Mouse (Mus musculus): ENCODE results near the gene Ppp1r14a. TPM values are rescaled to one million over a fixed set of nuclear protein-coding genes. Genes with fewer than 3 reads are reported as not detected.

Gene Ppp1r14a
- polyA plus RNA-seq, 1 experiment from 2014 or later = 59.7 TPM

- peak overlapping the region; percentile 65 for H3K9ac ChIP-seq (ENCODE audit: low read length)
- peak overlapping the region; percentile 53 for H3K4me3 ChIP-seq (ENCODE audit: low read depth, low read length)
- 8% methylated on average over 21 of the region's 21 CpGs for WGBS
Measured at GRCm38 (mm10) chr7:29282074-29282554, 7.0 kb upstream of the Ppp1r14a start.

GRCm38 (mm10) chr7:29283876-29284275 lies 5.2 kb upstream of the Ppp1r14a start:
- Histone ChIP-seq H3K36me3 (ENCODE audit: control insufficient read depth, insufficient read depth, low read length) (no peaks in the 10 kb centered on the region), H3K27me3 (replicated peaks; ENCODE audit: control insufficient read depth, insufficient read depth, low read length) (peaks cover 8% of the 10 kb centered on the region), H3K9ac (ENCODE audit: low read length) (no peak overlapping the region), H3K4me1 (replicated peaks; ENCODE audit: control insufficient read depth, insufficient read depth, low read length) (peaks cover 13% of the 10 kb centered on the region; the same call in 1 of the 2 replicates), H3K9me3 (ENCODE audit: control insufficient read depth, low read length) (no peaks in the 10 kb centered on the region), H3K4me3 (ENCODE audit: low read depth, low read length) (no peak overlapping the region), H3K4me2 (ENCODE audit: low read length) (no peak overlapping the region), H3K27ac (ENCODE audit: low read depth) (no peak overlapping the region)
- no peak for ATAC-seq (replicated peaks; ENCODE audit: low FRiP score, low TSS enrichment, low read depth)
- 79% methylated on average over 4 of the region's 4 CpGs for WGBS
- DNase-seq (ENCODE audit: low spot score) = no peak

More at GRCm38 (mm10) chr7:29282074-29282554, 7.0 kb upstream of the Ppp1r14a start:
- Histone ChIP-seq H3K4me2 (ENCODE audit: low read length) (peak overlapping the region; percentile 88), H3K27me3 (replicated peaks; ENCODE audit: control insufficient read depth, insufficient read depth, low read length) (peaks cover 8% of the 10 kb centered on the region), H3K9me3 (ENCODE audit: control insufficient read depth, low read length) (no peaks in the 10 kb centered on the region), H3K27ac (ENCODE audit: low read depth) (peak overlapping the region; percentile 66; the same call in 1 of the 2 replicates), H3K36me3 (ENCODE audit: control insufficient read depth, insufficient read depth, low read length) (no peaks in the 10 kb centered on the region), H3K4me1 (replicated peaks; ENCODE audit: control insufficient read depth, insufficient read depth, low read length) (peaks cover 8% of the 10 kb centered on the region; the same call in 1 of the 2 replicates)
- ATAC-seq (replicated peaks; ENCODE audit: low FRiP score, low TSS enrichment, low read depth) = peak; percentile 37
- DNase-seq (ENCODE audit: low spot score) = peak; percentile 66

GRCm38 (mm10) chr7:29284523-29284922 lies 4.6 kb upstream of the Ppp1r14a start:
- 82% methylated on average over 6 of the region's 6 CpGs for WGBS
- peaks cover 8% of the 10 kb centered on the region for H3K27me3 ChIP-seq (replicated peaks; ENCODE audit: control insufficient read depth, insufficient read depth, low read length)
- H3K4me3 ChIP-seq (ENCODE audit: low read depth, low read length) = no peak overlapping the region
- H3K9ac ChIP-seq (ENCODE audit: low read length) = no peak overlapping the region
- ATAC-seq (replicated peaks; ENCODE audit: low FRiP score, low TSS enrichment, low read depth) (no peak), DNase-seq (ENCODE audit: low spot score) (no peak)
- H3K27ac ChIP-seq (ENCODE audit: low read depth) = no peak overlapping the region
- H3K4me1 ChIP-seq (replicated peaks; ENCODE audit: control insufficient read depth, insufficient read depth, low read length) = peaks cover 14% of the 10 kb centered on the region; the same call in 1 of the 2 replicates
- H3K36me3 ChIP-seq (ENCODE audit: control insufficient read depth, insufficient read depth, low read length) = no peaks in the 10 kb centered on the region
- no peak overlapping the region for H3K4me2 ChIP-seq (ENCODE audit: low read length)
- no peaks in the 10 kb centered on the region for H3K9me3 ChIP-seq (ENCODE audit: control insufficient read depth, low read length)

- Histone ChIP-seq H3K36me3 (ENCODE audit: control insufficient read depth, insufficient read depth, low read length) (no peaks in the 10 kb centered on the region), H3K4me1 (replicated peaks; ENCODE audit: control insufficient read depth, insufficient read depth, low read length) (peaks cover 27% of the 10 kb centered on the region), H3K27ac (ENCODE audit: low read depth) (no peak overlapping the region), H3K4me2 (ENCODE audit: low read length) (no peak overlapping the region), H3K27me3 (replicated peaks; ENCODE audit: control insufficient read depth, insufficient read depth, low read length) (0 out of 2 replicates have a peak, but pooled peaks cover 3% of the 10 kb centered on the region), H3K4me3 (ENCODE audit: low read depth, low read length) (no peak overlapping the region), H3K9me3 (ENCODE audit: control insufficient read depth, low read length) (no peaks in the 10 kb centered on the region), H3K9ac (ENCODE audit: low read length) (no peak overlapping the region)
- no peak for DNase-seq (ENCODE audit: low spot score)
- 84% methylated on average over 7 of the region's 7 CpGs for WGBS
- ATAC-seq (replicated peaks; ENCODE audit: low FRiP score, low TSS enrichment, low read depth) = no peak
Measured at GRCm38 (mm10) chr7:29287481-29287880, 1.6 kb upstream of the Ppp1r14a start.

- no peaks in the 10 kb centered on the region for H3K9me3 ChIP-seq (ENCODE audit: control insufficient read depth, low read length)
- H3K27ac ChIP-seq (ENCODE audit: low read depth) = no peak overlapping the region
- H3K36me3 ChIP-seq (ENCODE audit: control insufficient read depth, insufficient read depth, low read length) = no peaks in the 10 kb centered on the region
- H3K4me3 ChIP-seq (ENCODE audit: low read depth, low read length) = no peak overlapping the region
- ATAC-seq (replicated peaks; ENCODE audit: low FRiP score, low TSS enrichment, low read depth) (0 out of 2 replicates have a peak, but pooled peaks have one; percentile 3), DNase-seq (ENCODE audit: low spot score) (no peak)
- no peak overlapping the region for H3K4me2 ChIP-seq (ENCODE audit: low read length)
- H3K4me1 ChIP-seq (replicated peaks; ENCODE audit: control insufficient read depth, insufficient read depth, low read length) = peaks cover 33% of the 10 kb centered on the region
- no peaks in the 10 kb centered on the region for H3K27me3 ChIP-seq (replicated peaks; ENCODE audit: control insufficient read depth, insufficient read depth, low read length)
- 72% methylated on average over 2 of the region's 2 CpGs for WGBS
- no peak overlapping the region for H3K9ac ChIP-seq (ENCODE audit: low read length)
Measured at GRCm38 (mm10) chr7:29288079-29288478, 1.0 kb upstream of the Ppp1r14a start.

- Histone ChIP-seq H3K36me3 (ENCODE audit: control insufficient read depth, insufficient read depth, low read length) (no peaks in the 10 kb centered on the region), H3K4me2 (ENCODE audit: low read length) (peak overlapping the region; percentile 66), H3K27ac (ENCODE audit: low read depth) (peak overlapping the region; percentile 91), H3K4me3 (ENCODE audit: low read depth, low read length) (peak overlapping the region; percentile 65), H3K9ac (ENCODE audit: low read length) (peak overlapping the region; percentile 62), H3K27me3 (replicated peaks; ENCODE audit: control insufficient read depth, insufficient read depth, low read length) (no peaks in the 10 kb centered on the region), H3K9me3 (ENCODE audit: control insufficient read depth, low read length) (no peaks in the 10 kb centered on the region), H3K4me1 (replicated peaks; ENCODE audit: control insufficient read depth, insufficient read depth, low read length) (peaks cover 39% of the 10 kb centered on the region)
- DNase-seq (ENCODE audit: low spot score) (peak; percentile 69), ATAC-seq (replicated peaks; ENCODE audit: low FRiP score, low TSS enrichment, low read depth) (no peak)
- 52% methylated on average over 6 of the region's 6 CpGs for WGBS
Measured at GRCm38 (mm10) chr7:29289856-29290255, 748 bp downstream of the Ppp1r14a start.

- H3K4me1 ChIP-seq (replicated peaks; ENCODE audit: control insufficient read depth, insufficient read depth, low read length) = peaks cover 39% of the 10 kb centered on the region
- H3K27ac ChIP-seq (ENCODE audit: low read depth) = peak overlapping the region; percentile 91
- no peaks in the 10 kb centered on the region for H3K36me3 ChIP-seq (ENCODE audit: control insufficient read depth, insufficient read depth, low read length)
- no peaks in the 10 kb centered on the region for H3K27me3 ChIP-seq (replicated peaks; ENCODE audit: control insufficient read depth, insufficient read depth, low read length)
- peak overlapping the region; percentile 65 for H3K4me3 ChIP-seq (ENCODE audit: low read depth, low read length)
- H3K9me3 ChIP-seq (ENCODE audit: control insufficient read depth, low read length) = no peaks in the 10 kb centered on the region
- 26% methylated on average over 11 of the region's 11 CpGs for WGBS
- peak overlapping the region; percentile 31 for H3K9ac ChIP-seq (ENCODE audit: low read length)
- peak overlapping the region; percentile 66 for H3K4me2 ChIP-seq (ENCODE audit: low read length)
- ATAC-seq (replicated peaks; ENCODE audit: low FRiP score, low TSS enrichment, low read depth) (no peak), DNase-seq (ENCODE audit: low spot score) (peak; percentile 75)
Measured at GRCm38 (mm10) chr7:29290691-29291485, 1.8 kb downstream of the Ppp1r14a start.

- DNase-seq (ENCODE audit: low spot score) = no peak
- peak overlapping the region; percentile 65 for H3K4me3 ChIP-seq (ENCODE audit: low read depth, low read length)
Measured at GRCm38 (mm10) chr7:29291616-29292457, 2.7 kb downstream of the Ppp1r14a start.

More at GRCm38 (mm10) chr7:29291616-29292457, 2.7 kb downstream of the Ppp1r14a start:
- Histone ChIP-seq H3K9me3 (ENCODE audit: control insufficient read depth, low read length) (no peaks in the 10 kb centered on the region), H3K9ac (ENCODE audit: low read length) (peak overlapping the region; percentile 31), H3K27ac (ENCODE audit: low read depth) (peak overlapping the region; percentile 91), H3K36me3 (ENCODE audit: control insufficient read depth, insufficient read depth, low read length) (no peaks in the 10 kb centered on the region), H3K4me1 (replicated peaks; ENCODE audit: control insufficient read depth, insufficient read depth, low read length) (peaks cover 39% of the 10 kb centered on the region), H3K27me3 (replicated peaks; ENCODE audit: control insufficient read depth, insufficient read depth, low read length) (no peaks in the 10 kb centered on the region), H3K4me2 (ENCODE audit: low read length) (peak overlapping the region; percentile 66)
- ATAC-seq (replicated peaks; ENCODE audit: low FRiP score, low TSS enrichment, low read depth) = no peak
- WGBS = 12% methylated on average over 7 of the region's 7 CpGs
